Mouse (Mus musculus): ENCODE results near the gene Nfia.
A peak's percentile ranks its signal among the peaks of the same experiment; 100 is the strongest.

Gene Nfia

DNA sequence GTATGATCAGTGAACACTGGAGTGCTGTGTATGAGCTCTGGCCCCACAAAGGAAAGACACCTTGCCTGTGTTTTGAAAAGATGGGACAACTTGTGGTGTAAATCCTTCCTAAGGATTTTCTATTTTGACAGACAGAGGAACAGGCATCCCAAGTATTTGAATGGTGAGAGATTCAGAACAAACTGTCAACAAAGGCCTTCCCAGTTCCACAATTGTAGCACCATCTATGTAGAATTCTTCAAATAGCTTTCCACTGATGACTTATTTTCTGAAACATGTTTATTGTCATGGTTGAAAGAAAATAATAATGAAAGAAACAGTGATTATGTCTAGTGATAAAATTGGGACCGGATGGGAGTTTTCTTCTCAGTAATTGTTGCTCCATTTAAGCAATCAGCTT lies 45.2 kb downstream of the Nfia start:
- DNase-seq, result no peak

DNA sequence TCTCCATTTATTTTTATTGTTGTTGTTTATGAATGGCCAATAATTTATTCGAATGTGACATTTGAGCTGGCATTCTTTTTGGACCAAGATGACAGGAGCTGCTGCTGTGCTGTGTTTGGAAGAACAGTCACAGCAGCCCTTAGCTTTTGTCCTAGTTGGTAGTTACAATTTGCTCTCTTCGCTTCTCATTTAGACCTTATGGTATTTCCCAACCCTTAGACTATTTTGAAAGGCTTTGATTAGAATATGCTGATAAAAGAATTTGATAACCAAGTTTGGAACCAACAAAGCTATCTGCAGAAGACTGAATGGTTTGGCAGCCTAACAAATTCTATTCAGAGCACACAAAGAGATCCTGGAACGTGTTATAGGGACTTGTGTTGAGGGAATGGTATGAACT lies 46.0 kb downstream of the Nfia start:
- DNase-seq, result no peak

DNA sequence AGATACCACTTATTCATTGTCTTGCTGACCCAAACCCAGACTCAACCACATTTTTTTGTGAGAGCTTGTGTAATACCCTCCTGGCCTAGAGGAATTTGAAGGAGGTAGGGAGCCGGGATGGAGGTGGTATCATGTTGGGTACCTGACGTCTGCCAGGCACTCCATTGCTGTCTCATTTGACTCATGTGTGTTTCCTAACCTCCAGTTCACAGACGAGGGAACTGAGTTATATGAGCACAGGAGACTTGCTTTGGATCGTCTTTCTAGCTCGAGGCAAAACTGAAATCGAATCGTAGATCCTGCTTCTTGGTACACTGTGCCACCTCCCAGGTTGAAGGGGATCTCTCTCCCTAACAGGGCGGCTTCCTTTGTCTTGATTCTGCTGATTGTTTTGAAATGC lies 46.6 kb downstream of the Nfia start:
- DNase-seq, result no peak

- DNase-seq, result peak in 1 of 2 experiments; percentile 25
Observed at GRCm38 (mm10) chr4:97820474-97821259, 48.1 kb downstream of the Nfia start.

DNA sequence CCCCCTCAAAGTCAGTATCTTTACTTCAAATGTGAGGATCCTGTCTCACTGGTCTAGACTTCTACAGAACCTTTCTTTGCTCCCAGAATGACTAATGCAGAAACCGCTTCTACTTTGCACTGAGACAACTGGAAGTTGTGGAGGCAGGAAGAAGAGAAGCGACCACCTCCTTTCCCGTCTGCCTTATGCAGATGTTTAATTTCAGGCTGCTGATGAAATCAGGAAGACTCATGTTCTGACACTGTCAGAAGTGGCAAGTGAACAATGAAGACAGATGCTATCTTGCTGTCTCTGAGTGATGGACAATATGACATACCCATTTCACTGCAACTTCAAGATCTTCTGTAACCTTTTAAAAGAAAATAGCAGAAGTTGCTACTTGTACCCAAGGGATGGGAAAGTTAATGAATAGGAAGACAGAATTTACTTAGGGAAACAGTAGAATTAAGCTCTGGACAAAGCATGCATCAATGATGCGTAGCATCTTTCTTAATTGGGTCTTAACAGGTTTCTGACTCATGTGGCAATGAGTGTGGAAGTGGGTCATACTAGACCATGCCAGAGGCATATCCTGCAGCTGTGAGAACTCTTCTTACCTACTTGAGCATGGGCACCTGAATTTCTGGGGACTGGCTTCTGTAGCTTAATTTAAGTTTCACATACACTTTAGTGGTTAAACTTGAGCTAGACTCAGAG lies 49.2 kb downstream of the Nfia start:
- no peak for DNase-seq

DNA sequence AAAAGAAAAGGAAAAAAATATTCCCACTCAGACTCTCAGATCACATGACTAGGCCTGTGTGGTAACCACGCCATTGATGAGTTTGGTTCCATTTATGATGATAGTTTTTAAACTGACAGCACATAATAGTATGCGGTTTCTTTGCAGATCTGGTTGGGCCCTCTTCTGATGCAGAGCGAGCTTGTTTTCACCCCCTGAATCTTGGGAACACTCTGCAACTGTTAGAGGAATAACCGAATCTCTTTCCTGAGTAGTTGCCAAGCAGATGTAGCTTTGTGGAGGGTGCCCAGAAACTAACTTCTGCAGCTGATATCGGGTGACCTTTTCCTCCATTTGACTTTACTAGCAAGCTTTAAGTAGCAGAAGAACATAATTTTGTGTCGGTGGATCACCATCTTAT lies 51.0 kb downstream of the Nfia start:
- DNase-seq, result no peak

DNA sequence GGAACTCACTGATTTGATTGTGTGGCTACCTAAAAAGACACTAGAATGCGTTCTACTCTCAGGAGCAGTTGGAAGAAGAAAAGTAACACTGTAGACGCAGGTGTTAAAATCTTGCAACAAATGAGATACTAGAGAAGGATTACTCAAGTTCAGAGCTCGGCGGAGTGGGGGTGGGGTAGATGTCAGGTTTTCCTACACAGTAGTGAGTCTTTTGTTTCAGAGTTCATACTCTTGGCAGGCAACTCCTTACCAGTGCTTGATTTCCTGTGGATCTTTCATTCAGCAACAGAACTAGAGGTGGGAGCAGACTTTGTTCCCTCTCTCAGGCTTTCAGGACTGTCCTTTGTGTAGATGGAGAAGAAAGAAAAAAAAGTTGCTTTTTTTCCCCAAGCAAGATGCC lies 51.9 kb downstream of the Nfia start:
- peak in 1 of 2 experiments; percentile 35 for DNase-seq

- DNase-seq, result no peak
Observed at GRCm38 (mm10) chr4:97825432-97825831, 52.9 kb downstream of the Nfia start.

- DNase-seq, result no peak
Observed at GRCm38 (mm10) chr4:97825841-97826240, 53.3 kb downstream of the Nfia start.

GRCm38 (mm10) chr4:97827115-97827514 lies 54.6 kb downstream of the Nfia start:
- DNase-seq, result no peak

DNA sequence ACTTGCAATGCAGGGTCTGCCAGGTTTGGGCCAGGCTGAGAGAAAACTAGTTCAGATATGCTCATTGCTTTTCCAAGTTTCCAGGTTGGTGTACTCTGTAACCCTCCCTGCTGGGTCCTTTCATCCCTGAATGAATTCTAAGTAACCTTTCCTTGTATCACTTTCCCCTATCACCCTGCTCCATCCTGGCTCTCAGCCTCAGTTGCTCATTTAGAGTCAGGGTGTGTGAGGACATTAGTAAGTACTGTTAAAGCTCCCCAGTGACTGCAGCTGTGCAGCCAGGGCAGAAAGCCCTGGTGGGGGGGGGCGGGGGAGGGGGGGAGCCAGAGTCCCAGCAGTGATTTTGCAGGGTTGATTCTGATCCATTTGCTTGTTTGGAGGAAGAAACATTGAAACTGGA lies 56.0 kb downstream of the Nfia start:
- DNase-seq, result no peak

DNA sequence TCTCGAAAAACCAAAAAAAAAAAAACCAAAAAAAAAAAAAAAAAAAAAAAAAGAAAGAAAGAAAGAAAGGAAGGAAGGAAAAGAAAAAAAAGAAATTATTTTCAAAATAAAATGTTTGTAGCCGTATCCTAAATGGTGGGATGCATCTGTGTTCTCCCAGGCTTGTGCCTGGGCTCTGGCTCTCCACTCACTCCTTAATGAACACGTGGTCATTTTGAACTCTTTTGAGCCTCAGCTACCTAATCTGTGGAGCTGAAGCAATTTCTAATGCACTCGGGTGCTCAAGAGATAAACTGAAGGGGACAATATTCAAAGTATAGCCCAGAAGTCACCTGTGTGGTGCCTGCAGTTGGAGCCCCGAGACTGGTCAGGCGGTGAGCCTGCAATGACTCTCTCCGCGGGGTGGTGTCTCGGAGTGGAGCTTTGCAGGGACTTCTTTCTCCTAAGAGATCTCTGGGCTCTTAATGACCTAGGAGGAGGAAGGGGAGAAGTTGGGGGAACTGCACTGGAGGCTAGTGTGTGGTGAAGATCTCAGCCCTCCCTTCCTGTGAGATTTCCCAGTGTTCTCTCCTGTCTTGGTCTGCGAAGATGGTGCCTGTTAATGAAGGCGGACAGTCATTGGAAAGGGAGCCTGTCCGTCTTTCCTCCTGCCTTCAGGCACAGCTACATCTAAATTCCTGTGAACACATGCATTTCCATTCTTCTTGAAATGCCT lies 57.0 kb downstream of the Nfia start:
- no peak for DNase-seq

GRCm38 (mm10) chr4:97830051-97830853 lies 57.7 kb downstream of the Nfia start:
- DNase-seq, result no peak

- no peak for DNase-seq
Observed at GRCm38 (mm10) chr4:97830935-97831608, 58.5 kb downstream of the Nfia start.

DNA sequence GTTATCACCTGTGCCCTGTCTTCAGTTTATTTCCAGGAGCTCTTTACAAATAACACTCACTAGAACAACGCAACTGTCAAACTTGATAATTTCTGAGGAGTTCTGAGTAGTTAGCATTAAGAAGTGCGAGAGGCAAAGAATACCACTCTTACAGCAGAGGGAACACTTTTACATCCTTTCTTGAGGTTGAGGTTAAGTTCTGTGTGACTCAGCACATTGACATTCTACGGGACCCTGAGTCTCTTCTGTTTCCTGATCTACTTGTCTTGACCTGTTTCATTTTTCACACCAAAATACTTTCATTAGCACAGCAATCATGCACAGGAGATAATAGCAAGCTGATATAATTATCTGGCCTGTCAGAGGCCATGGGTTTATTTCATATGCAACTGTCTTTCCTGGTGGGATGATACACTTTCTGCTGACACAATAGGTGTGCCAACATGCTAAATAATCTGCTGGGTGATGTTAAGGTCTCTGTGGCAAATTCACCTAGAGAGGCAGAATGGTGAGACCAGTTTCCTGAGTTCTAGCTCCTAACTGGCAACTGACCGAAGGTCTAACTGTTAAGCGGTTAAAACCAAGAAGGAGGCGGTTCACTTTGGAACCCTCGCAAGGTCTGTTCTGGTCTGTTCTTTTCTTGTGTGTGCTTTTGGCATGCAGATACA lies 59.2 kb downstream of the Nfia start:
- no peak for DNase-seq

DNA sequence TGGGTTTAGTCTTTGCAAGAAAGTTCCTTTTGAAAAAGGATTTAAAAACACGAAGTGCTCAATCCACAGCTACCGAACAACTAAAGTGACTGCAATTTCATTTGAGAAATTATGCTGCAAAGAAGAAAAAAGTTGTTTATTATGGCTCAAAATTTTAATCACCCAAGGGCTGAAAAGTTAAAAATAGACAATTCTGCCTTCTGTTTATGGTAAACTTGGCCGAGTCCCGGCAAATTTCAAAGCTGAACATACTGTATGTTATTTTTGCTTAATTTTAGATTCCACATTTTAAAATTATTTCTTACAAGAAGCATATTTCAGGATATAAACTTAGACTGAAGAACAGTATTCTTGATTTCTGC lies 59.7 kb downstream of the Nfia start:
- DNase-seq, result no peak

DNA sequence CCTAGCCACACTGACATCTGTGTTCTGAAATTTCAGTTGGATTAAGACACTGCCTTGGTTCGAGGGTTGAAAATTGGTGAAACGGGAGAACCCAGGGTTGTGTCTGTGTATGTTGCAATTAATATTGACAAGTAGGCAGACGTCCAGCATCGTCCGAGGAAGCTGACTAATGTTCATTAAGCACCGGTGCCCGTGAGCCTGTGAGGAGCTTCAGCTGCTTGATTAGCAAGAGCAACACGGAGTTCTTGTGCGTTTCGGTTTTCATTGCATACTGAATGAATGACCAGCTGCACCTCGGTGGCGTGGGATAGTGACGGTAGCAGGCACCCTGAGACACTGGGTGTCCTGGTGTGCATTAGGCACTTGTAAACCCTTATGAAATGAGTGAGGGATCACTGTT lies 64.3 kb downstream of the Nfia start:
- no peak for DNase-seq

GRCm38 (mm10) chr4:97837724-97838123 lies 65.2 kb downstream of the Nfia start:
- no peak for DNase-seq

DNA sequence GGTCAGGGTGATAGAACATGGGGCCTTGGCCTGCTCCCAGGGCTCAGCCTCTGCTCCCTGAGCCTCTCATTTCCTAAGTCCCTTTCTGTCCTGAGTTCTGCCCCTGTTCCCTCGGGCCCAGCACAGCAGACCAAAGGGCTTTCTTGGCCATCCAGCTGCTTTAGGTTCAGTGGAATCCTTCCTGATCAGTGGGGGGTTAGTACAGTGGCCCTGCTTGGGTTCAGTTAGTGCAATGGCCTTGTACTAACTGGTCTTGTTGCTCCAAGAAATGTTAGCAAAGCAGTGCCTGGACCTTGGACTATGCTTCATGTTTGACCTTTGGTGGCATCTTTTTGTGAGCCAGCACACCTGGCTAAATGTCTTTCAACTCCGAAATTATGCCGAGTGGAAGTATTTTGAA lies 66.1 kb downstream of the Nfia start:
- DNase-seq, result peak; percentile 59 to 63

DNA sequence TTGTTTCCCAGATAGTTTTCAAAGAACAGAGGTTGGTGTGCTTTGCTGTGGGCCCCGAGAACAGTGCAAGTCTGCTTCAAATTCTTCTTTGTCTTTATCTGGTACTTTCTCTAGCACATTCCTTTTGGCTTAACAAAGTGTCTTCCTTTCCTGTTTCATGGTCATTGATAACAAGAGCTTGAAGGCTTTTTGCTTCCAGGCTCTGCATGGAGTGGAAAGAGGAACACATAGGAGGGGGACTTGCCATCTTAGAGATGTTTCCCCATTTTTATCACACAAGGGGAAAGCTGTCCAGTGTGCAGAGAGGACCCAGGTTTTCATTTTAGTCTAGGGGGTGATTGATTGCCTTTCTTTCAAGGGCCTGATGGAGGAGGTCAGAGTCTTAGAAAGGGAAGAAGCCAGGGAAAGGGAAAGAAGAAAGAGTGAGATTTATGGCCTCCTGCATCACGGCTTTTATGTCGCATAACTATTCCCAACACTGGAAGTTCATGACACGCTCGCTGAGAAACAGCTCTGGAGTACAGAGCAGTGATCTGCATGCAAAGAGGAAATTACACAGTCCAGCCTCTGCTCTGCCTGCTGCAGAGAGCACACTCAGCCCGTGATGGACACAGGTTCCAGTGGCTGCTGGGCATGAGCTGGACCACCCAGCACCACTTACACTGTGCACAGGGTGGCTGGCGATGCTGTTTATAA lies 67.0 kb downstream of the Nfia start:
- DNase-seq, result no peak
